Mouse (Mus musculus) retina, postnatal 7 days (tissue): ENCODE measurements around the gene Rnh1.

Experiments used
- DNase-seq: peaks from one replicate; pipeline ENCODE4 v3.0.0-alpha.2; 2012; ENCODE audit warnings: low read depth, low spot score

Rnh1 gene

GRCm38 (mm10) chr7:141167901-141168517 is 4.6 kb downstream of the Rnh1 start:
- DNase-seq, result no peak

- no peak for DNase-seq
These were observed 7.8 kb downstream of the Rnh1 start for GRCm38 (mm10) chr7:141164850-141165249.

GRCm38 (mm10) chr7:141164397-141164796 is 8.3 kb downstream of the Rnh1 start:
- DNase-seq, result no peak

- no peak for DNase-seq
These were observed 17.3 kb downstream of the Rnh1 start for GRCm38 (mm10) chr7:141155362-141155761.

- DNase-seq, result no peak
These were observed 24.0 kb downstream of the Rnh1 start for GRCm38 (mm10) chr7:141148639-141149038.

GRCm38 (mm10) chr7:141147044-141147443 is 25.6 kb downstream of the Rnh1 start:
- no peak for DNase-seq

- DNase-seq, result no peak
These were observed 26.5 kb downstream of the Rnh1 start for GRCm38 (mm10) chr7:141146043-141146595.

GRCm38 (mm10) chr7:141145403-141145802 is 27.3 kb downstream of the Rnh1 start:
- no peak for DNase-seq

- no peak for DNase-seq
These were observed 28.0 kb downstream of the Rnh1 start for GRCm38 (mm10) chr7:141144650-141145049.

- no peak for DNase-seq
These were observed 28.8 kb downstream of the Rnh1 start for GRCm38 (mm10) chr7:141143861-141144260.

GRCm38 (mm10) chr7:141143112-141143511 is 29.5 kb downstream of the Rnh1 start:
- DNase-seq, result no peak

GRCm38 (mm10) chr7:141141326-141141725 is 31.3 kb downstream of the Rnh1 start:
- DNase-seq, result no peak

GRCm38 (mm10) chr7:141131904-141132755 is 40.5 kb downstream of the Rnh1 start:
- no peak for DNase-seq

- DNase-seq, result peak; percentile 81
These were observed 41.4 kb downstream of the Rnh1 start for GRCm38 (mm10) chr7:141131024-141131820.

GRCm38 (mm10) chr7:141123517-141123856 is 49.2 kb downstream of the Rnh1 start:
- DNase-seq, result no peak

GRCm38 (mm10) chr7:141122689-141123516 is 49.8 kb downstream of the Rnh1 start:
- peak; percentile 80 for DNase-seq

- no peak for DNase-seq
These were observed 50.4 kb downstream of the Rnh1 start, which contains the start of gene Ptdss2 for GRCm38 (mm10) chr7:141122245-141122644. Gene Ptdss2, plus strand, starts transcription at chr7:141122382.

- no peak for DNase-seq
These were observed 51.6 kb downstream of the Rnh1 start for GRCm38 (mm10) chr7:141121051-141121531.

- no peak for DNase-seq
These were observed 52.1 kb downstream of the Rnh1 start for GRCm38 (mm10) chr7:141120605-141121004.

GRCm38 (mm10) chr7:141119487-141119886 is 53.2 kb downstream of the Rnh1 start:
- no peak for DNase-seq

- no peak for DNase-seq
These were observed 55.0 kb downstream of the Rnh1 start, which contains the start of gene Ano9 for GRCm38 (mm10) chr7:141117636-141118035. Gene Ano9, minus strand, starts transcription at chr7:141117806.
